Mouse (Mus musculus): ENCODE data around the gene Srsf10.

Srsf10 gene

GRCm38 (mm10) chr4:135912835-135913234 is 57.3 kb downstream of the Srsf10 start:
- no peak for DNase-seq (ENCODE audit: low read depth in 2 of 2, low spot score in 2 of 2)

GRCm38 (mm10) chr4:135913433-135913832 is 57.9 kb downstream of the Srsf10 start:
- DNase-seq (ENCODE audit: low read depth in 2 of 2, low spot score in 2 of 2), result no peak

DNA sequence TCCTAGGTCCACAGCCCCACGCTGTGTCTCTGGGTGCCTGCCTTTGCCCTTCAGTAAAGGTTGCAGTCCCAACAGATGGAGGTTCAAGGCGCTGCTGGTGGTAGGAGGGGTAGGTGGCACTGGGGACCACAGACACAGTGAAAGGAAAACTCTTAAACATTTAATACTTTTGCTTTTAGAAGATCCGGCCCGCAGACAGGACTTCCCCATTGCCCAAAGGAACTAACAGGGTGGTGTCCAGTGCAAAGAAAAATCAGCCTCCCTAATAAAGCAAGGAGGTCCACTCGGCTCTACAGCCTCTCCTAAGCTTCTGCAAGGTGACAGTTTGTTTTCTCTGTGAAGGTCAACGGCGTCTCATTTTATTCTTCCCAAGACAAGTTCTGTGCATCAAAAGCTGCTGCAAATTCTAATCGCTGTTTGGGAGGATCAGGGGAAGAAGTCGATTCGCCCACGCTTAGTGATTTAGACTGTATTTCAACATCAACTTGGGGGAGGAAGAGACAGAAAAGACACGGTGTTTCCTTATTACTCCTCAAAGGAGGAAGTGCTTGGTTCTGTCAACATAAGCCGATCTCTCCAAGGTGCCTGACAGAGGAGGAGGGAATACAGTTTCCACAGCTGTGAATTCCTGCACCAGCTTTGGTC is 63.2 kb downstream of the Srsf10 start:
- DNase-seq (ENCODE audit: low read depth in 2 of 2, low spot score in 2 of 2), result no peak

- DNase-seq (ENCODE audit: low read depth in 2 of 2, low spot score in 2 of 2), result no peak
Observed at GRCm38 (mm10) chr4:135919280-135919639, 63.7 kb downstream of the Srsf10 start.
